ENCODE assay signal across 8 mouse cellular contexts in the genomic region with DNA sequence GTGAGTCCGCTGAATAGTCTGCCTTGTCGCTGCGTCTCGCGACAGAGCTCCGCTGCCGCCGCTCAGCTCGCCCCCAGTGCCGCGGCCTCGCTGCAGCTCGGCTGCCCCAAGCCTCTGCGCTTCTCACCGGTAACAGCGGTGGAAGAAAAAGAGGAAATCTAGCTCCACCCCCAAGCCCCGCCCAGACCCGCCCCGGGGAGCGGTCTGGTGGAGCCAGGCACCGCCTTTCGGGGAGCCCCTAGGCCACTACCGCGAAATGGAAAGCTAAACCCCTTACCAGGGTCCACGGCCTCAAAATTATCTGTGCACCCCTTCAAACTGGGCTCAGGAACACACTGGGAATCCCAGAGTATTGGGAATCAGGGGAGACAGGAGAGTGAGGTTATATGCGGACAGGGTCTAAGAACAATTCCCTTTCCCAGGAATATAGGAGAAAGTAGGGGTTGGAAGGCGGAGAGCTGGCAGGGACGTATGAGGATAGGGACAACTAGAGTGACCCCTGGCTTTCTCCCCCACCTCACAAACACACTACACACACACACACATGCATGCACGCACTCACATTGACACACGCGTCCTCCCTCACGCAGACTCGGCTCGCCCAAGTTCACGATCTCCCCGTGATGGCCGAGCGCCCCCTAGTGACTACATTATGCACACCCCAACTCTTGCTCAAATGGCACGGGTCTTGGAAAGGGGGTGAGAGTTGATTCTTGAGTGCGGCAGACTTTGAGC. TPM values are rescaled to one million over a fixed set of nuclear protein-coding genes. Genes with fewer than 3 reads are reported as not detected.
DNase-seq lines count a peak whose midpoint lies in the region; ATAC-seq and TF ChIP-seq lines count a peak whose summit lies in the region.

Vegfa (minus strand) TSS at position 113 of the 735 bp plus-strand sequence.

- peak; percentile 95 to 99 for TF ChIP-seq POLR2A in MEL (IDR thresholded peaks at IDR 0.05; ENCODE audit: control insufficient read depth in 1 of 2, insufficient read depth in 1 of 2, low read depth in 1 of 2, low read length in 2 of 2, poor library complexity in 1 of 2)
- peak; percentile 100 for TF ChIP-seq POLR2A in cerebellum, adult 2 months (IDR thresholded peaks at IDR 0.05; ENCODE audit: borderline replicate concordance, insufficient read depth, low read length)

- ATAC-seq in hematopoietic stem cell, adult 5-6 weeks (replicated peaks in 1 of 2; ENCODE audit: insufficient read depth in 1 of 2, low FRiP score in 2 of 2, low TSS enrichment in 1 of 2, low read depth in 1 of 2, poor library complexity in 2 of 2, severe bottlenecking in 2 of 2) = peak; percentile 76 to 79
- ATAC-seq in lung, embryonic 16.5 days (ENCODE audit: low read depth) = peak; percentile 86

- peak within 1 kb of the TSS; percentile 96 to 97 for H3K4me3 ChIP-seq in MEL (ENCODE audit: control insufficient read depth in 1 of 2, insufficient read depth in 1 of 2, low read depth in 2 of 2, low read length in 2 of 2)
- peak within 1 kb of the TSS; percentile 83 for H3K4me3 ChIP-seq in cerebellum, adult 2 months (replicated peaks; ENCODE audit: insufficient read depth, low read depth, low read length)
- H3K4me3 ChIP-seq in lung, embryonic 16.5 days (ENCODE audit: low read length) = peak within 1 kb of the TSS; percentile 89

- peak within 1 kb of the TSS; percentile 99 for H3K9ac ChIP-seq in MEL (ENCODE audit: control insufficient read depth, low read depth, low read length, poor library complexity, severe bottlenecking)
- peak within 1 kb of the TSS; percentile 97 for H3K9ac ChIP-seq in lung, embryonic 16.5 days (ENCODE audit: low read length)

- peak; percentile 91 to 96 (median 95) for TF ChIP-seq CTCF in MEL (IDR thresholded peaks at IDR 0.05 in 2 of 3, conservative IDR thresholded peaks at IDR 0.05 in 1 of 3; ENCODE audit: control insufficient read depth in 1 of 3, insufficient read depth in 1 of 3, low read depth in 2 of 3, low read length in 3 of 3, poor library complexity in 1 of 3, severe bottlenecking in 1 of 3)
- TF ChIP-seq CTCF in cerebellum, adult 2 months (IDR thresholded peaks at IDR 0.05; ENCODE audit: borderline replicate concordance, insufficient read depth, low read depth, low read length) = peak; percentile 98

- peaks cover 42% of the 10 kb centered on the region for H3K79me2 ChIP-seq in MEL (ENCODE audit: control insufficient read depth, insufficient read depth, low read length, poor library complexity)

- peaks cover 0 to 8% of the 10 kb centered on the region in 2 experiments; a peak in 2 of 4 replicates for H3K4me1 ChIP-seq in MEL (ENCODE audit: control insufficient read depth in 1 of 2, insufficient read depth in 2 of 2, low read length in 2 of 2)
- H3K4me1 ChIP-seq in cerebellum, adult 2 months (ENCODE audit: control insufficient read depth, insufficient read depth, low read length) = peaks cover 15% of the 10 kb centered on the region
- H3K4me1 ChIP-seq in lung, embryonic 16.5 days (replicated peaks; ENCODE audit: control insufficient read depth, insufficient read depth, low read length) = peaks cover 35% of the 10 kb centered on the region

- TF ChIP-seq RAD21 in MEL (IDR thresholded peaks at IDR 0.05; ENCODE audit: low read depth, low read length) = peak; percentile 84

- under 1% methylated on average over 40 of the region's 40 CpGs for WGBS in cerebellum, adult 2 months
- under 1% methylated on average over 40 of the region's 40 CpGs for WGBS in lung, embryonic 16.5 days

- H3K4me2 ChIP-seq in lung, embryonic 16.5 days (ENCODE audit: low read depth, low read length) = peak within 1 kb of the TSS; percentile 71

- peak within 1 kb of the TSS; percentile 83 for H3K27ac ChIP-seq in MEL (ENCODE audit: control insufficient read depth, low read depth, low read length)
- peak within 1 kb of the TSS; percentile 83 for H3K27ac ChIP-seq in cerebellum, adult 2 months (ENCODE audit: insufficient read depth, low read length)
- peak within 1 kb of the TSS; percentile 95 for H3K27ac ChIP-seq in lung, embryonic 16.5 days (ENCODE audit: low read length)

- H3K27me3 ChIP-seq in MEL (ENCODE audit: control insufficient read depth in 1 of 2, insufficient read depth in 2 of 2, low read length in 2 of 2) = no peaks in the 10 kb centered on the region
- no peaks in the 10 kb centered on the region for H3K27me3 ChIP-seq in cerebellum, adult 2 months (ENCODE audit: control insufficient read depth, insufficient read depth, low read length)
- no peaks in the 10 kb centered on the region for H3K27me3 ChIP-seq in lung, embryonic 16.5 days (ENCODE audit: control insufficient read depth, insufficient read depth, low read depth, low read length)

- peak; percentile 95 for DNase-seq in MEL (ENCODE audit: low read depth, low spot score)
- peak; percentile 92 to 93 for DNase-seq in cerebellum, adult 2 months
- peak; percentile 92 for DNase-seq in forelimb bud, embryonic 11.5 days (ENCODE audit: low read depth, low spot score)
- DNase-seq in layer of hippocampus, adult 9-10 months (ENCODE audit: low spot score) = peak; percentile 77
- DNase-seq in ovary, postnatal 10 days (ENCODE audit: low spot score) = peak; percentile 89
- peak; percentile 92 to 97 for DNase-seq in thymus, postnatal 10 days (ENCODE audit: low spot score in 2 of 2)

- TF ChIP-seq EP300 in MEL (IDR thresholded peaks at IDR 0.05; ENCODE audit: low read depth in 1 of 2, low read length in 2 of 2) = no peak

- H3K9me3 ChIP-seq in MEL (replicated peaks; ENCODE audit: insufficient read depth, low read length) = no peaks in the 10 kb centered on the region
- H3K9me3 ChIP-seq in lung, embryonic 16.5 days (ENCODE audit: control insufficient read depth, low read length) = no peaks in the 10 kb centered on the region

- peaks cover 0 to 4% of the 10 kb centered on the region in 2 experiments; a peak in 2 of 4 replicates for H3K36me3 ChIP-seq in MEL (ENCODE audit: control insufficient read depth in 1 of 2, insufficient read depth in 2 of 2, low read length in 2 of 2)
- no peaks in the 10 kb centered on the region for H3K36me3 ChIP-seq in lung, embryonic 16.5 days (ENCODE audit: control insufficient read depth, insufficient read depth, low read length)

TF ChIP-seq in MEL, 35 proteins besides CTCF, POLR2A, EP300 and RAD21:
- TF ChIP-seq ELF1 (IDR thresholded peaks at IDR 0.05; ENCODE audit: low read depth, low read length) (no peak), GATA1 (IDR thresholded peaks at IDR 0.05; ENCODE audit: low read depth, low read length) (no peak), MAX (IDR thresholded peaks at IDR 0.05; ENCODE audit: low read length) (peak; percentile 25; the same call in 1 of the 2 replicates), KAT2A (conservative IDR thresholded peaks at IDR 0.05; ENCODE audit: low read depth, low read length) (no peak), ETS1 (IDR thresholded peaks at IDR 0.05; ENCODE audit: low read depth, low read length) (peak; percentile 56; the same call in 1 of the 2 replicates), SIN3A (IDR thresholded peaks at IDR 0.05; ENCODE audit: low read length) (peak; percentile 59), E2F4 (IDR thresholded peaks at IDR 0.05; ENCODE audit: borderline replicate concordance, low read depth, low read length) (0 out of 2 replicates have a peak, but pooled peaks have one; percentile 36), CHD2 (IDR thresholded peaks at IDR 0.05; ENCODE audit: low read length) (no peak), MYB (IDR thresholded peaks at IDR 0.05; ENCODE audit: low read depth, low read length) (no peak), USF1 (IDR thresholded peaks at IDR 0.05; ENCODE audit: low read depth, low read length) (0 out of 2 replicates have a peak, but pooled peaks have one; percentile 35), NRF1 (IDR thresholded peaks at IDR 0.05; ENCODE audit: insufficient read depth, low read depth, low read length, poor library complexity, severe bottlenecking) (peak; percentile 62), MAZ (IDR thresholded peaks at IDR 0.05; ENCODE audit: low read depth, low read length) (peak; percentile 80; the same call in 1 of the 2 replicates), TBP (IDR thresholded peaks at IDR 0.05; ENCODE audit: low read depth, low read length) (peak; percentile 93), ZMIZ1 (IDR thresholded peaks at IDR 0.05; ENCODE audit: low read depth, low read length) (peak; percentile 99), UBTF (IDR thresholded peaks at IDR 0.05; ENCODE audit: borderline replicate concordance, insufficient read depth, low read depth, low read length) (peak; percentile 97), SMC3 (IDR thresholded peaks at IDR 0.05; ENCODE audit: low read depth, low read length) (peak; percentile 82), POLR2AphosphoS5 (IDR thresholded peaks at IDR 0.05; ENCODE audit: borderline replicate concordance, low read depth, low read length) (no peak), HCFC1 (IDR thresholded peaks at IDR 0.05; ENCODE audit: low read depth, low read length) (0 out of 2 replicates have a peak, but pooled peaks have one; percentile 56), NELFE (IDR thresholded peaks at IDR 0.05; ENCODE audit: low read depth, low read length) (peak; percentile 98), POLR2AphosphoS2 (IDR thresholded peaks at IDR 0.05; ENCODE audit: low read length) (peak; percentile 99), JUND (IDR thresholded peaks at IDR 0.05; ENCODE audit: low read depth, low read length) (no peak), MXI1 (IDR thresholded peaks at IDR 0.05; ENCODE audit: low read depth, low read length) (peak; percentile 90; the same call in 1 of the 2 replicates), TCF12 (IDR thresholded peaks at IDR 0.05; ENCODE audit: low read depth, low read length) (peak; percentile 70), ZC3H11A (IDR thresholded peaks at IDR 0.05; ENCODE audit: low read depth, low read length) (peak; percentile 61), ZNF384 (IDR thresholded peaks at IDR 0.05; ENCODE audit: low read depth, low read length) (peak; percentile 32; the same call in 1 of the 2 replicates), RCOR1 (IDR thresholded peaks at IDR 0.05; ENCODE audit: low read depth, low read length) (0 out of 2 replicates have a peak, but pooled peaks have one; percentile 24), MEF2A (IDR thresholded peaks at IDR 0.05; ENCODE audit: extremely low read depth, insufficient replicate concordance, low read depth, low read length, poor library complexity, severe bottlenecking) (no peak), MYC (IDR thresholded peaks at IDR 0.05; ENCODE audit: low read depth, low read length) (peak; percentile 73; the same call in 1 of the 2 replicates)
TF ChIP-seq in MEL: peak in this region for 20.

RNA-seq across cellular contexts. Expression of gene Vegfa, which starts in this region (rescaled TPM):
- 16.1 and 39.4 TPM in 2 replicates for total RNA-seq in MEL (2012; rRNA removed)
- polyA plus RNA-seq in MEL (2012; ENCODE audit: insufficient read depth in 1 of 2, insufficient read length in 2 of 2, low read depth in 1 of 2, low replicate concordance in 2 of 2, missing spikeins in 1 of 2) = 10 to 100 TPM in 1 of 2 experiments, not detected in 1; 38.6 TPM
- 195 and 196 TPM in 2 replicates for polyA plus RNA-seq in cerebellum, adult 2 months (2012; rRNA removed)
- 29.6 and 53.8 TPM in 2 replicates for total RNA-seq in hematopoietic stem cell, adult 5-6 weeks (2017)
- 4.5 and 5.7 TPM in 2 replicates for polyA plus RNA-seq in lung, embryonic 16.5 days (2015; fragmentation: Nextera tagmentation; extraction: Ambion mirVana)

Comparison
In these comparisons a context has a peak if more than half of its experiments do, and no peak if none do; other contexts are left out.
1. Peak in every context shown above with its lines: DNase-seq, ATAC-seq, H3K4me3 ChIP-seq and H3K27ac ChIP-seq.